Mouse (Mus musculus): ENCODE results near the gene Fat1.
"Not testable (repeated sequence)": the region's sequence is repeated elsewhere in the genome, so short reads cannot be mapped to it uniquely, and the experiment has no call there.

Gene Fat1

GRCm38 (mm10) chr8:45052618-45053017 is 117.4 kb downstream of the Fat1 start:
- DNase-seq (ENCODE audit: low read depth, low spot score): no peak
- H3K36me3 ChIP-seq (ENCODE audit: control insufficient read depth, insufficient read depth, low read length, poor library complexity, severe bottlenecking): no peaks in the 10 kb centered on the region
- H3K27me3 ChIP-seq (ENCODE audit: control insufficient read depth, insufficient read depth, low read length, poor library complexity, severe bottlenecking): no peaks in the 10 kb centered on the region

GRCm38 (mm10) chr8:45055500-45055899 is 120.3 kb downstream of the Fat1 start:
- no peak for DNase-seq (ENCODE audit: low read depth, low spot score)
- H3K36me3 ChIP-seq (ENCODE audit: control insufficient read depth, insufficient read depth, low read length, poor library complexity, severe bottlenecking): no peaks in the 10 kb centered on the region

GRCm38 (mm10) chr8:45056810-45057209 is 121.6 kb downstream of the Fat1 start:
- Histone ChIP-seq H3K36me3 (ENCODE audit: control insufficient read depth, insufficient read depth, low read length, poor library complexity, severe bottlenecking) (no peaks in the 10 kb centered on the region), H3K27me3 (ENCODE audit: control insufficient read depth, insufficient read depth, low read length, poor library complexity, severe bottlenecking) (no peaks in the 10 kb centered on the region)
- DNase-seq (ENCODE audit: low read depth, low spot score): no peak

More at GRCm38 (mm10) chr8:45055500-45055899, 120.3 kb downstream of the Fat1 start:
- H3K27me3 ChIP-seq (ENCODE audit: control insufficient read depth, insufficient read depth, low read length, poor library complexity, severe bottlenecking): no peaks in the 10 kb centered on the region

- DNase-seq (ENCODE audit: low read depth, low spot score): no peak
- no peaks in the 10 kb centered on the region for H3K27me3 ChIP-seq (ENCODE audit: control insufficient read depth, insufficient read depth, low read length, poor library complexity, severe bottlenecking)
Observed at GRCm38 (mm10) chr8:45060083-45060482, 124.8 kb downstream of the Fat1 start.

GRCm38 (mm10) chr8:45062311-45062710 is 127.1 kb downstream of the Fat1 start:
- no peak for DNase-seq (ENCODE audit: low read depth, low spot score)
- Histone ChIP-seq H3K36me3 (ENCODE audit: control insufficient read depth, insufficient read depth, low read length, poor library complexity, severe bottlenecking) (no peaks in the 10 kb centered on the region), H3K27me3 (ENCODE audit: control insufficient read depth, insufficient read depth, low read length, poor library complexity, severe bottlenecking) (no peaks in the 10 kb centered on the region)

More at GRCm38 (mm10) chr8:45060083-45060482, 124.8 kb downstream of the Fat1 start:
- no peaks in the 10 kb centered on the region for H3K36me3 ChIP-seq (ENCODE audit: control insufficient read depth, insufficient read depth, low read length, poor library complexity, severe bottlenecking)

- DNase-seq (ENCODE audit: low read depth, low spot score): no peak
- Histone ChIP-seq H3K27me3 (ENCODE audit: control insufficient read depth, insufficient read depth, low read length, poor library complexity, severe bottlenecking) (no peaks in the 10 kb centered on the region), H3K36me3 (ENCODE audit: control insufficient read depth, insufficient read depth, low read length, poor library complexity, severe bottlenecking) (no peaks in the 10 kb centered on the region)
Observed at GRCm38 (mm10) chr8:45062982-45063924, 128.0 kb downstream of the Fat1 start.

- no peak for DNase-seq (ENCODE audit: low read depth, low spot score)
- no peaks in the 10 kb centered on the region for H3K27me3 ChIP-seq (ENCODE audit: control insufficient read depth, insufficient read depth, low read length, poor library complexity, severe bottlenecking)
- no peaks in the 10 kb centered on the region for H3K36me3 ChIP-seq (ENCODE audit: control insufficient read depth, insufficient read depth, low read length, poor library complexity, severe bottlenecking)
Observed at GRCm38 (mm10) chr8:45064197-45064869, 129.1 kb downstream of the Fat1 start.

GRCm38 (mm10) chr8:45065391-45065790 is 130.1 kb downstream of the Fat1 start:
- DNase-seq (ENCODE audit: low read depth, low spot score): not testable (repeated sequence)

GRCm38 (mm10) chr8:45068759-45069386 is 133.6 kb downstream of the Fat1 start, which contains the start of gene Mtnr1a:
Gene Mtnr1a (plus strand): TSS chr8:45069137.
- Histone ChIP-seq H3K27me3 (ENCODE audit: control insufficient read depth, insufficient read depth, low read length, poor library complexity, severe bottlenecking) (no peaks in the 10 kb centered on the region), H3K36me3 (ENCODE audit: control insufficient read depth, insufficient read depth, low read length, poor library complexity, severe bottlenecking) (no peaks in the 10 kb centered on the region)
- DNase-seq (ENCODE audit: low read depth, low spot score): peak; percentile 1

More at GRCm38 (mm10) chr8:45065391-45065790, 130.1 kb downstream of the Fat1 start:
- not testable (repeated sequence) for H3K27me3 ChIP-seq (ENCODE audit: control insufficient read depth, insufficient read depth, low read length, poor library complexity, severe bottlenecking); H3K36me3 ChIP-seq (ENCODE audit: control insufficient read depth, insufficient read depth, low read length, poor library complexity, severe bottlenecking)

GRCm38 (mm10) chr8:45070949-45071348 is 135.7 kb downstream of the Fat1 start:
- Histone ChIP-seq H3K27me3 (ENCODE audit: control insufficient read depth, insufficient read depth, low read length, poor library complexity, severe bottlenecking) (no peaks in the 10 kb centered on the region), H3K36me3 (ENCODE audit: control insufficient read depth, insufficient read depth, low read length, poor library complexity, severe bottlenecking) (no peaks in the 10 kb centered on the region)
- no peak for DNase-seq (ENCODE audit: low read depth, low spot score)

- Histone ChIP-seq H3K27me3 (ENCODE audit: control insufficient read depth, insufficient read depth, low read length, poor library complexity, severe bottlenecking) (no peaks in the 10 kb centered on the region), H3K36me3 (ENCODE audit: control insufficient read depth, insufficient read depth, low read length, poor library complexity, severe bottlenecking) (no peaks in the 10 kb centered on the region)
- no peak for DNase-seq (ENCODE audit: low read depth, low spot score)
Observed at GRCm38 (mm10) chr8:45080850-45081249, 145.6 kb downstream of the Fat1 start.

- Histone ChIP-seq H3K27me3 (ENCODE audit: control insufficient read depth, insufficient read depth, low read length, poor library complexity, severe bottlenecking) (no peaks in the 10 kb centered on the region), H3K36me3 (ENCODE audit: control insufficient read depth, insufficient read depth, low read length, poor library complexity, severe bottlenecking) (no peaks in the 10 kb centered on the region)
- no peak for DNase-seq (ENCODE audit: low read depth, low spot score)
Observed at GRCm38 (mm10) chr8:45093599-45093998, 158.4 kb downstream of the Fat1 start.
